Mouse (Mus musculus) monocyte, adult 5-6 weeks (primary cell): ENCODE measurements around the gene Prss8. TPM values are rescaled to one million over a fixed set of nuclear protein-coding genes. Genes with fewer than 3 reads are reported as not detected.

Experiments
- ATAC-seq: fragments of 153-309, 156-312 bp; replicated peaks from 2 replicates; pipeline ENCODE4 v1.8.0; 2017; ENCODE audit warnings: mild to moderate bottlenecking; ENCODE audit not compliant: low TSS enrichment, insufficient number of reproducible peaks, severe bottlenecking, poor library complexity, low FRiP score
- total RNA-seq: library from RNA; stranded (forward); fragments of 200-1000, 200-491, 200-594 nt; gene quantifications from 3 replicates; pipeline ENCODE4 v1.2.3, GENCODE M21; 2017

Gene Prss8
- total RNA-seq, 1 experiment from 2014 or later: not detected

DNA sequence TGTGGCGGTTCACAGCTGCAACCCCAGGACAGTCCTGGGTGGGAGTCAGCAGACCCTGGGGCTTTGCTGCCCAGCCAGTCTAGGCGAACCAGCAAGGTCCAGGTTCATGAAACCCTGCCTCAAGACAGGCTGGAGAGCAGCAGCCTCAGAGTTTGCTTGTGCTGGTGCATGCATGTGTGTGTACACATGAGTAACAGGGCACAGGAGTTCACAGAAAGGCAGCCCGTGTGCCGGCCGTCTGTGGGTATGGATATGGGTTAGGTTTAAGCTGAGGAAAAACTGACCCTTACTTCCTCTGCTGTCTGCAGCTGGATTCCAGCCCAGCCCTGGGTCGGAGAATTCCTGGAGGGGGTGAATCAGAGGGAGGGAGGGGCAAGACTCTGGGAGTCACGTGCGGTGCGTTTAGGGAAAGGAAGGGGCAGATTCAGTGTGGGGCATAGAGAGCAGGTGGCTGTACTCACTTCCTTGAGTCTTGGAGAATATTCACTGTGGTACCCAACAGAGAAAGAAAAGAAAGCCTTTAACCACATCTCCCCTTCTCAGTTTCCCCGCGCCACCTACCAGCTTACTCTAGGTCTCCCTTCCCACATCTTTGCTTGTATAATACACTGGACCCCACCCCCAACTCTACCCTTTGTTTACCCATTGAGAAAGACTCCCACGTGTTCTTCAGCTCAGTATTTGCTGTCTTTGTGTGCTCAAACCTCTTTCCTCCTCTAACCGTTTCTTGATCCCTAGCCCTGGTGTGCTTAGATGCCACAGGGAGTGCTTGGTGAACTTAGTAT, 1.6 kb upstream of the Prss8 start:
- no peak for ATAC-seq

DNA sequence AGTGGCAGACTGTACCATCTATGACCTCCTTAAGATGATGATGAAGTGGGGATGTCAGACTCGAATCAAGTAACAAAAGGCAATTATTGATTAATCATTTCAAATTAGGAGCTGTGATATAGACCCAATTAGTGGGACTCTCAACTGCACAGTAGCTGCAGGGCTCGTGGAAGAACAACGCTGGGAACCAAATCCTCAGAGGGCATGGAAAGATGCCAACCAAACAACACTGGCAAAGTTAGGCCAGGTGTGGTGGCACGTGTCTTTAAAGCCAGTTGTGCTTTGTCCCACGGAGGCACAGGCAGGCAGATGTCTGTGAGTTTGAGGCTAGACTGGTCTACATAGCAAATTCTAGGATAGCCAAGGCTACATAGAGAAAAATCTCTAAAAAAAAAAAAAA, 732 bp upstream of the Prss8 start:
- no peak for ATAC-seq

GRCm38 (mm10) chr7:127928596-127928995, 1.3 kb downstream of the Prss8 start:
- no peak for ATAC-seq

GRCm38 (mm10) chr7:127927726-127928125, 2.2 kb downstream of the Prss8 start:
- no peak for ATAC-seq

DNA sequence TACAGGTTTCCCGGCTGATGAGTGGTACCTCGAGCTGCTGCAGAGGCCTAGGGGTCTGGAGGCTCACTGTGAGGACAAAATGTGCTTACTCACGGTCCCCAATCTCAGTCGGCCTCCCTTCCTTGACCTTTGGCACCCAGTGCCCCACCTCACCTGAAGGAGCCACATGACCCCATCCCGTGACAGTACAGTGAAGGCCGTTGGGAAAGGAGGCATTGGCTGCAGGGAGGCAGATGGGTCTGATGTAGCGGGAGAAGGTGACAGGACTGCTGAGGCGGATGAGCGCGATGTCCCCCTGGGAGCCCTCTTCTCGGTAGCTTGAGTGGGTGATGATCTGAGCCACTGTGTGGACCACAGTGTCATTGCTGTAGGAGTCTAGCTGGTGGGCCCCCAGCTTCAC, 3.1 kb downstream of the Prss8 start:
- ATAC-seq: no peak

DNA sequence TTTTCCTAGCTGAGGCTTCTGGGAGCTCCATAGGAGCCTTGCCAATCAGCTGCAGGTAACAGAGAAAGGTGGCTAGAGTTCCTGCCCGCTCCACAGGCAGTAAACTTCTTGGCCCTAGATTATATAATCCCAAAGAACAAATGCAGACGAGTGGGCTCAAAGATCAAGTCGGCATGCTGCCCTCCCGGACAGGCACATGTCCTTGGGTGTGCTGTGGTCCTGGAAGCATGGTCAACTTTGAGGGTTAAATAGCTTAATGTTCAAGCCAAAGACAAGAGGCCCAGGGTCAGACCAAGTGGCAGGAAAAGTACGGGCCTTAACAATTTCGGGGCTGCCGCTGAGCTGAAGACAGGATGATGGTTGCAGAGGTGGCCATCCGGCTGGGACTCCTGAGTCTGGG, 3.8 kb downstream of the Prss8 start:
- no peak for ATAC-seq

- ATAC-seq: no peak
Measured at GRCm38 (mm10) chr7:127925252-127925651, 4.7 kb downstream of the Prss8 start.

- ATAC-seq: no peak
Measured at GRCm38 (mm10) chr7:127923714-127924113, 6.2 kb downstream of the Prss8 start.

DNA sequence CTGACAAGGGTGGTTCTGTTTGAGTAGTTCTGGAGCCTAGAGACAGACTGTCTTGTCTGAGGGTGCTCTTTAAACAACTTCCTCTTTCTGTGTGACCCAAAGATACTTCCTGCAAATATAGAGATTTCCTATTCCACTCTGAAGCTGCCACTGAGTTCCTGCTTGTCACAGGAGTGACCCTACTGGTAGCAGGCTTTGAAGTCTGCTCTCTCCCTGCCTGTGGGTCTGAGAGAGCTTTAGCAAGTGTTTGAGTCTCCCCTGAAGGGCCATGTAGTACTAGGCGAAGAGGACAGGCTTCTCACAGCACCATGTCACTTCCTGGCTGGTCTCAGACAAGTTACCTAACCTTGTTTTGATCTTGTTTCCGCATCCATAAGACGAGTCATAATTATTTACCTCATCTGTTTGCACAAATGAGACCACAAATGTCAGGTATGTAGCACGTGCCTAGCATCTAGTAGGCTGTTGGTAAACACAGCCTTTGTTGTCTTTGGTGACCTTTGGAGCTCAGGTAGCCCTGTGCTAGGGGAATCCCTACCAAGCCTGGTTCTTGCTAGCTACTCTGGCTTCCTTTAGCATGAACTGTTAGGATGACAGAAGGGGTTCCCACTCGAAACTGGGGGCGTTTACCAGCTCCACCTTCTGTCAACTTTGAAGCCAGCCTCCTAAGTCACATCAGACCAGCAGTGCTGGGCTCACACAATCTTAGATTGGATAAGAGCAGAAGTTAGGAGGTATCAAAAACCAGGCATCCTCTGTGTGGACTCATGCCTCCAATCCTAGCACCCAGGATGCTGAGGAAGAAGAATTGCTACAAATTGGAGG, 7.2 kb downstream of the Prss8 start:
- peak; percentile 77 for ATAC-seq

DNA sequence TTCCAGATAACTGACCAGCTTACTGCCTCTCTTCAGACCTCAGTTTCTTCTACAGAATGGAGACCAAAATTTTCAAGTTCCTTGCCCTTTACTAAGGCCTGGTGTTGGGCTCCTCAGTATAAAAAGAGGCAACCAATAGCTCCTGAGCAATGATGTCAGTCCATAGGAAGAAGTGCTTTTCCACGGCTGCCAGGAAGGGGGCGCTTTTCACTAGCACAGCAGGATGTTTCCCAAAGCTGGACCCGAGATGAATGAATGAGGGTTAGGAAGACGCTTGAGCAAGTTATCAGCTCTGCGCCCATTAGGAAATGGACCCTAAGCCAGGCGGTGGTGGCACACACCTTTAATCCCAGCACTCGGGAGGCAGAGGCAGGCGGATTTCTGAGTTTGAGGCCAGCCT, 8.4 kb downstream of the Prss8 start:
- no peak for ATAC-seq

DNA sequence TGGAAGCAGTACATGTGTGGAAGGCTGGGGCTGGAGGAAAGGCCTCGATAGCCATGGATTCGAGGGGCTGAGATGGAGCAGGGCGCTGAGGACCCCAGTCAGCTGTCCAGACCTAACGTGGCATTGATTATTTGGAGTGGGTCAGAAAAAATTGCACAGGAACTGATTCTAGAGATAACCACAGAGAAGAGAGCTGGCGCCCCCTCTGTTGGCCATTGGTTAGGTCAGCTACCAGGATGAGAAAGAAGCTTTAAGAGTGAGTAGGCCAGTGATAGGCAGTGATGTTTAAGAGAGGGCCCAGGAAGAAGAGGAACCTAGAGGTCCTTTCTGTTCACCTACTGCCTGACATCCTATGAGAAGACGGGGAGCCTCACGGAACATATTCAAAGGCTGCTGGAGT, 10.6 kb downstream of the Prss8 start:
- no peak for ATAC-seq

- ATAC-seq: no peak
Measured at GRCm38 (mm10) chr7:127918203-127918602, 11.7 kb downstream of the Prss8 start.

GRCm38 (mm10) chr7:127915293-127915692, 14.6 kb downstream of the Prss8 start:
- ATAC-seq: no peak

DNA sequence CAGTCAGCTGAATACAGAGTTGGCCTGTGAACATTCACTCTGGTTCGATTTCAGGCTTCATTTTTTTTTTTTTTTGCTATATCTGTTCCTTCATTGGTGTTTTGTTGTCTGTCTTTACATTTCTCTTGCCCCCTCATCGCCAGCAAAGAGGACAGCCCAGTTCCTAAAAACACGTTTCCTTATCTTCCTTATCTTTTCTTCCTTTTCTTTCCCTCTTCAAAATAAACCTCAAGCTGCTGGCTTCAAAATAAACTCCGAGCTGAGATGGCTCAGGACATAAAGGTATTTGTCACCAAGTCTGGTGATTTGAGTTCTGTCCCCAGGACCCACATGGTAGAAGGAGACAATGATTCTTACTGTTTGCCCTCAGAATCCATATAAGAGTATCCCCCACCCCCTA, 17.0 kb downstream of the Prss8 start:
- ATAC-seq: no peak

DNA sequence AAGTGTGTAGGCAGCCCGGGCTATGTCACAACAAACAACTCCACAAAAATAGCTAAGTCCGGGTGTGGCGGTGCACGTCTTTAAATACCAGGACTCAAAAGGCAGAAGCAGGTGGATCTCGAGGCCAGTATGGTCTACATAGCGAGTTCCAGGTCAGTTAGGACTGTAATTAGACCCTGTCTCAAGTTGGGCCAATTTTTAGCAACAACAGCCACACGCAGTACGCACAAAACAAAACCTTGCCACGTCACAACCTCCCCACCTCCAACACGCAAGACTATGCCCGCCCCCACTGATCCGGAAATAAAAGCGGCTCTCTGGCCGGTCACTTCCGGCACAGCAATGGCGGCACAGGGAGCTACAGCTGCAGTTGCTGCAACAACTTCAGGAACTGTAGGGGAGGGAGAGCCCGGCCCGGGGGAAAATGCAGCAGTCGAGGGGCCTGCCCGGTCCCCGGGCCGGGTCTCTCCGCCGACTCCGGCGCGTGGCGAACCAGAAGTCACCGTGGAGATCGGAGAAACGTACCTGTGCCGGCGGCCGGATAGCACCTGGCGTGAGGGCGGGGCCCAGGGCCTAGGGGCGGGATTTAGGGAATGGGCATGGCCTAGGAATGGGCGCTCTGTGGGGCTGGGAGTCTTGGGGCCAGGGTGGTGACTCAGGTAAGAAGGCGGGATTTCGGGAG, 17.6 kb downstream of the Prss8 start, which contains the start of gene Kat8:
TSS of gene Kat8 (plus strand) at position 327 of the 682 bp plus-strand sequence.
- ATAC-seq: peak; percentile 99

- ATAC-seq: no peak
Measured at GRCm38 (mm10) chr7:127908656-127909055, 21.2 kb downstream of the Prss8 start.

DNA sequence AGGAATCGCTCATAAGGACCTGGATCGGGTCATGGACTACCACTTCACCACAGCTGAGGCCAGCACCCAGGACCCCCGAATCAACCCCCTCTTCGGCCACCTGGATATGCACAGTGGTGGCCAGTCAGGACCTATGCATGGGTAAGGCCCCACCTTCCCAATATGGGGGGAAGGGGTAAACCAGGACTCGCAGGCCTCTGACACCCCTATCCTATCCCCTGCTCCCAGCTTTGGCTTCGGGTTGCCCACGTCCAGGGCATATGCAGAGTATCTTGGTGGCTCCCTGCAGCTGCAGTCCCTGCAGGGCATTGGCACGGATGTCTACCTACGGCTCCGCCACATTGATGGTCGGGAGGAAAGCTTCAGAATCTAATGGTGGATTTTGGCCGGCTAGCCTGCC, 22.0 kb downstream of the Prss8 start:
- ATAC-seq: no peak

- ATAC-seq: peak; percentile 77
Measured at GRCm38 (mm10) chr7:127903971-127904796, 25.7 kb downstream of the Prss8 start, which contains the start of gene Bckdk. TSS of gene Bckdk (plus strand) at chr7:127904082.

DNA sequence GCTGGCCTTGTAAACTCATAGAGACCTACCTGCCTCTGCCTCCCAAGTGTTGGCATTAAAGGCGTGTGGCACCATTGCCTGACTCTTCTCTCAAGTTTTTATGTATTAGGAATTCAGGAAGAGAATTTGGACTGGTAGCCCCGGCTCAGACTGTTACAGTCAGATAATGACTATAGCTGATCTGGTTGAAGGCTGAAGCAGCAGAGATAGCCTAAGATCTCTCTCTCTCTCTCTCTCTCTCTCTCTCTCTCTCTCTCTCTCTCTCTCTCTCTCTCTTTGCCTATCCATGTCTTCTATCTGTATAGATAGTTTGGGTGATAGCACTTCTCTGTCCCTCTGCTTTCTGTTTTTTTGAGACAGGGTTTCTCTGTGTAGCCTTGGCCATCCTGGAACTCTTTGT, 28.1 kb downstream of the Prss8 start:
- ATAC-seq: no peak
